Mouse (Mus musculus) kidney, embryonic 14.5 days (tissue): ENCODE measurements at regions not wholly inside any gene's neighbourhood (a gene's known extent, or its start where the extent isn't known, plus 50 kb on each side); places are given as distances from the start of the nearest gene placed in this dataset.

ENCODE experiments used
- ATAC-seq: fragments of 200-750 bp; cut with Nextera tagmentation; 2 replicates; pipeline ENCODE4 v1.8.0; 2017; ENCODE audit warnings: moderate number of reproducible peaks, mild to moderate bottlenecking, moderate TSS enrichment, moderate library complexity; ENCODE audit not compliant: low FRiP score, low TSS enrichment
- H3K27ac ChIP-seq: fragments of 300-500 bp; sonication (generic); 2 replicates; pipeline ENCODE4 v1.5.1; 2014; ENCODE audit warnings: low read depth, mild to moderate bottlenecking, low read length, moderate library complexity, mixed read lengths
- H3K27me3 ChIP-seq: fragments of 300-500 bp; sonication (generic); 2 replicates; pipeline ENCODE4 v1.6.1; 2014; ENCODE audit warnings: mild to moderate bottlenecking, low read length; ENCODE audit not compliant: control insufficient read depth, insufficient read depth
- H3K36me3 ChIP-seq: fragments of 300-500 bp; sonication (generic); 2 replicates; pipeline ENCODE4 v1.6.1; 2014; ENCODE audit warnings: low read length, mixed read lengths; ENCODE audit not compliant: control insufficient read depth, insufficient read depth
- H3K4me1 ChIP-seq: fragments of 300-500 bp; sonication (generic); 2 replicates; pipeline ENCODE4 v1.6.1; 2014; ENCODE audit warnings: low read length, mixed read lengths; ENCODE audit not compliant: control insufficient read depth, insufficient read depth
- H3K4me2 ChIP-seq: fragments of 300-500 bp; sonication (generic); replicated peaks from 2 replicates; pipeline ENCODE4 v1.6.1; 2014; ENCODE audit warnings: low read depth, mild to moderate bottlenecking, low read length
- H3K4me3 ChIP-seq: fragments of 300-500 bp; sonication (generic); 2 replicates; pipeline ENCODE4 v1.5.1; 2014; ENCODE audit warnings: mild to moderate bottlenecking, low read length
- H3K9ac ChIP-seq: fragments of 300-500 bp; sonication (generic); 2 replicates; pipeline ENCODE4 v1.6.1; 2014; ENCODE audit warnings: low read depth, mild to moderate bottlenecking, low read length, moderate library complexity
- H3K9me3 ChIP-seq: fragments of 300-500 bp; sonication (generic); 2 replicates; pipeline ENCODE4 v1.6.1; 2016; ENCODE audit warnings: low read length; ENCODE audit not compliant: control insufficient read depth
- WGBS: fragments of 180-500 bp; shearing (Covaris S2); extraction: QIAGEN DNeasy Blood & Tissue Kit; methylation state at CpG from one replicate; pipeline ENCODE4 v1.1.7; 2014; 5-methylcytosine and 5-hydroxymethylcytosine counted together

GRCm38 (mm10) chr12:77060766-77061561, 99.0 kb upstream of the Max start:
- WGBS: 78% methylated on average over 9 of the region's 9 CpGs

GRCm38 (mm10) chr12:77060060-77060695, 98.2 kb upstream of the Max start:
- Histone ChIP-seq H3K9me3 (no peaks in the 10 kb centered on the region), H3K27me3 (no peaks in the 10 kb centered on the region), H3K4me2 (peak overlapping the region; percentile 24), H3K4me3 (no peak overlapping the region), H3K36me3 (no peaks in the 10 kb centered on the region), H3K9ac (no peak overlapping the region), H3K27ac (no peak overlapping the region), H3K4me1 (no peaks in the 10 kb centered on the region; the same call in 1 of the 2 replicates)
- 17% methylated on average over 16 of the region's 16 CpGs for WGBS
- peak; percentile 72 for ATAC-seq

More at GRCm38 (mm10) chr12:77060766-77061561, 99.0 kb upstream of the Max start:
- ATAC-seq: no peak; the same call in 1 of the 2 replicates
- Histone ChIP-seq H3K9ac (no peak overlapping the region), H3K4me1 (no peaks in the 10 kb centered on the region; the same call in 1 of the 2 replicates), H3K4me2 (peak overlapping the region; percentile 24; the same call in 1 of the 2 replicates), H3K4me3 (no peak overlapping the region), H3K9me3 (no peaks in the 10 kb centered on the region), H3K27me3 (no peaks in the 10 kb centered on the region), H3K36me3 (no peaks in the 10 kb centered on the region), H3K27ac (no peak overlapping the region)

- no peaks in the 10 kb centered on the region for H3K27me3 ChIP-seq
- peak overlapping the region; percentile 24; the same call in 1 of the 2 replicates for H3K4me2 ChIP-seq
- no peaks in the 10 kb centered on the region for H3K36me3 ChIP-seq
- no peak overlapping the region for H3K27ac ChIP-seq
- no peak for ATAC-seq
- H3K4me1 ChIP-seq: no peaks in the 10 kb centered on the region; the same call in 1 of the 2 replicates
- H3K4me3 ChIP-seq: no peak overlapping the region
- H3K9me3 ChIP-seq: no peaks in the 10 kb centered on the region
- 82% methylated on average over 4 of the region's 4 CpGs for WGBS
- no peak overlapping the region for H3K9ac ChIP-seq
Measured at GRCm38 (mm10) chr12:77059679-77060059, 97.7 kb upstream of the Max start.

GRCm38 (mm10) chr12:77058596-77059190, 96.7 kb upstream of the Max start:
- 24% methylated on average over 4 of the region's 4 CpGs for WGBS
- no peaks in the 10 kb centered on the region; the same call in 1 of the 2 replicates for H3K4me1 ChIP-seq
- no peak overlapping the region for H3K4me3 ChIP-seq
- H3K27ac ChIP-seq: no peak overlapping the region
- H3K36me3 ChIP-seq: no peaks in the 10 kb centered on the region
- H3K27me3 ChIP-seq: no peaks in the 10 kb centered on the region
- H3K9ac ChIP-seq: no peak overlapping the region
- H3K9me3 ChIP-seq: no peaks in the 10 kb centered on the region
- H3K4me2 ChIP-seq: no peak overlapping the region
- no peak for ATAC-seq

- H3K27ac ChIP-seq: no peak overlapping the region
- 71% methylated on average over 5 of the region's 5 CpGs for WGBS
- H3K9me3 ChIP-seq: no peaks in the 10 kb centered on the region
- no peak overlapping the region for H3K9ac ChIP-seq
- H3K4me3 ChIP-seq: no peak overlapping the region
- H3K36me3 ChIP-seq: no peaks in the 10 kb centered on the region
- H3K4me1 ChIP-seq: no peaks in the 10 kb centered on the region; the same call in 1 of the 2 replicates
- no peak overlapping the region for H3K4me2 ChIP-seq
- no peaks in the 10 kb centered on the region for H3K27me3 ChIP-seq
- no peak for ATAC-seq
Measured at GRCm38 (mm10) chr12:77056748-77057370, 94.9 kb upstream of the Max start.

- 87% methylated on average over 5 of the region's 5 CpGs for WGBS
- no peak overlapping the region for H3K4me2 ChIP-seq
- H3K27ac ChIP-seq: no peak overlapping the region
- H3K27me3 ChIP-seq: no peaks in the 10 kb centered on the region
- no peak overlapping the region for H3K4me3 ChIP-seq
- H3K9me3 ChIP-seq: no peaks in the 10 kb centered on the region
- H3K9ac ChIP-seq: no peak overlapping the region
- H3K36me3 ChIP-seq: no peaks in the 10 kb centered on the region
- H3K4me1 ChIP-seq: no peaks in the 10 kb centered on the region
- ATAC-seq: no peak
Measured at GRCm38 (mm10) chr12:77054700-77055099, 92.7 kb upstream of the Max start.

GRCm38 (mm10) chr12:77054211-77054610, 92.2 kb upstream of the Max start:
- H3K4me1 ChIP-seq: no peaks in the 10 kb centered on the region
- no peak overlapping the region for H3K27ac ChIP-seq
- H3K36me3 ChIP-seq: no peaks in the 10 kb centered on the region
- H3K9me3 ChIP-seq: no peaks in the 10 kb centered on the region
- no peak overlapping the region for H3K9ac ChIP-seq
- ATAC-seq: no peak
- 90% methylated on average over 7 of the region's 7 CpGs for WGBS
- no peak overlapping the region for H3K4me3 ChIP-seq
- no peak overlapping the region for H3K4me2 ChIP-seq
- no peaks in the 10 kb centered on the region for H3K27me3 ChIP-seq

- 73% methylated on average over 6 of the region's 6 CpGs for WGBS
- ATAC-seq: peak; percentile 67; the same call in 1 of the 2 replicates
- Histone ChIP-seq H3K36me3 (no peaks in the 10 kb centered on the region), H3K9me3 (no peaks in the 10 kb centered on the region), H3K27ac (no peak overlapping the region), H3K4me3 (no peak overlapping the region), H3K27me3 (no peaks in the 10 kb centered on the region), H3K9ac (no peak overlapping the region), H3K4me1 (peaks cover 7% of the 10 kb centered on the region), H3K4me2 (no peak overlapping the region)
Measured at GRCm38 (mm10) chr12:77052853-77053252, 90.9 kb upstream of the Max start.
